Mouse (Mus musculus) stomach, postnatal 0 days (tissue): ENCODE results near the gene Dlg1.

Experiments used
- CTCF ChIP-seq: IDR thresholded peaks from 2 replicates; pipeline ENCODE4 v1.5.1; 2016; ENCODE audit warnings: antibody characterized with exemption, low read depth, mild to moderate bottlenecking, moderate library complexity
- EP300 ChIP-seq: optimal IDR thresholded peaks from 2 replicates; pipeline ENCODE3; 2016; ENCODE audit warnings: antibody characterized with exemption

GRCm38 (mm10) chr16:31639946-31640345, 23.3 kb upstream of the Dlg1 start:
- TF ChIP-seq CTCF (no peak), EP300 (no peak)
